Mouse (Mus musculus) activated CD4-positive, CD25-positive, alpha-beta regulatory T cell, adult 4 months (primary cell): ENCODE measurements around the gene Casp8. TPM values are rescaled to one million over a fixed set of nuclear protein-coding genes. Genes with fewer than 3 reads are reported as not detected.
"Not testable (repeated sequence)": the region's sequence is repeated elsewhere in the genome, so short reads cannot be mapped to it uniquely, and the experiment has no call there.

Source experiments
- ATAC-seq: one replicate; pipeline ENCODE4 v1.8.0; 2017
- polyA plus RNA-seq, 2 experiments: library from polyadenylated mRNA; unstranded; fragments of 100-300 nt; shearing (Covaris generic); gene quantifications; one replicate each; pipeline ENCODE4 v1.2.1; 2017

Gene Casp8
- 100 to 1,000 TPM; 182 to 204 TPM for polyA plus RNA-seq

- peak; percentile 60 for ATAC-seq
Measured at GRCm38 (mm10) chr1:58795291-58796058, at the start of gene Casp8. Gene Casp8 (plus strand): TSS chr1:58795374.

GRCm38 (mm10) chr1:58746880-58747279 is 48.3 kb upstream of the Casp8 start:
- peak; percentile 28 for ATAC-seq

GRCm38 (mm10) chr1:58759451-58759850 is 35.7 kb upstream of the Casp8 start:
- no peak for ATAC-seq

- no peak for ATAC-seq
Measured at GRCm38 (mm10) chr1:58760581-58760980, 34.6 kb upstream of the Casp8 start.

- peak; percentile 83 for ATAC-seq
Measured at GRCm38 (mm10) chr1:58761391-58762275, 33.5 kb upstream of the Casp8 start.

- no peak for ATAC-seq
Measured at GRCm38 (mm10) chr1:58762576-58762975, 32.6 kb upstream of the Casp8 start.

GRCm38 (mm10) chr1:58766446-58766845 is 28.7 kb upstream of the Casp8 start:
- ATAC-seq: not testable (repeated sequence)

- ATAC-seq: no peak
Measured at GRCm38 (mm10) chr1:58769136-58769535, 26.0 kb upstream of the Casp8 start.

GRCm38 (mm10) chr1:58769701-58770100 is 25.5 kb upstream of the Casp8 start:
- ATAC-seq: no peak

- no peak for ATAC-seq
Measured at GRCm38 (mm10) chr1:58770111-58770720, 25.0 kb upstream of the Casp8 start.

- ATAC-seq: no peak
Measured at GRCm38 (mm10) chr1:58772084-58772483, 23.1 kb upstream of the Casp8 start.

- no peak for ATAC-seq
Measured at GRCm38 (mm10) chr1:58773280-58773679, 21.9 kb upstream of the Casp8 start.

- ATAC-seq: peak; percentile 89
Measured at GRCm38 (mm10) chr1:58773905-58774304, 21.3 kb upstream of the Casp8 start.

GRCm38 (mm10) chr1:58775361-58775760 is 19.8 kb upstream of the Casp8 start:
- no peak for ATAC-seq

- no peak for ATAC-seq
Measured at GRCm38 (mm10) chr1:58777583-58777982, 17.6 kb upstream of the Casp8 start.

GRCm38 (mm10) chr1:58778226-58778625 is 16.9 kb upstream of the Casp8 start:
- no peak for ATAC-seq

- no peak for ATAC-seq
Measured at GRCm38 (mm10) chr1:58786276-58786675, 8.9 kb upstream of the Casp8 start.

GRCm38 (mm10) chr1:58788410-58788809 is 6.8 kb upstream of the Casp8 start:
- ATAC-seq: no peak

- no peak for ATAC-seq
Measured at GRCm38 (mm10) chr1:58794705-58795104, 469 bp upstream of the Casp8 start.

- ATAC-seq: no peak
Measured at GRCm38 (mm10) chr1:58796059-58796363, 837 bp downstream of the Casp8 start.

GRCm38 (mm10) chr1:58796853-58797252 is 1.7 kb downstream of the Casp8 start:
- ATAC-seq: no peak

GRCm38 (mm10) chr1:58797370-58797769 is 2.2 kb downstream of the Casp8 start:
- ATAC-seq: peak; percentile 80

GRCm38 (mm10) chr1:58798911-58799310 is 3.7 kb downstream of the Casp8 start:
- ATAC-seq: no peak
